Mouse (Mus musculus) ES-Bruce4 (cell line): ENCODE data around the gene Rassf8.

Experiments used
- CTCF ChIP-seq: IDR thresholded peaks from one replicate; pipeline ENCODE4 v1.8.1; 2011; ENCODE audit warnings: low read depth, low read length
- EP300 ChIP-seq: IDR thresholded peaks from 2 replicates; pipeline ENCODE4 v1.6.1; 2011; ENCODE audit warnings: low read depth, low read length; ENCODE audit not compliant: insufficient read depth

- TF ChIP-seq CTCF (peak; percentile 27), EP300 (no peak)
These were observed 19.6 kb upstream of the Rassf8 start for GRCm38 (mm10) chr6:145726986-145727385.
